Mouse (Mus musculus) retina, postnatal 7 days (tissue): ENCODE measurements around the gene Gm15085.
"Not testable (repeated sequence)": the region's sequence is repeated elsewhere in the genome, so short reads cannot be mapped to it uniquely, and the experiment has no call there.

Source experiments
- DNase-seq: peaks from one replicate; pipeline ENCODE4 v3.0.0-alpha.2; 2012; ENCODE audit warnings: low read depth, low spot score

The Gm15085 gene

DNA sequence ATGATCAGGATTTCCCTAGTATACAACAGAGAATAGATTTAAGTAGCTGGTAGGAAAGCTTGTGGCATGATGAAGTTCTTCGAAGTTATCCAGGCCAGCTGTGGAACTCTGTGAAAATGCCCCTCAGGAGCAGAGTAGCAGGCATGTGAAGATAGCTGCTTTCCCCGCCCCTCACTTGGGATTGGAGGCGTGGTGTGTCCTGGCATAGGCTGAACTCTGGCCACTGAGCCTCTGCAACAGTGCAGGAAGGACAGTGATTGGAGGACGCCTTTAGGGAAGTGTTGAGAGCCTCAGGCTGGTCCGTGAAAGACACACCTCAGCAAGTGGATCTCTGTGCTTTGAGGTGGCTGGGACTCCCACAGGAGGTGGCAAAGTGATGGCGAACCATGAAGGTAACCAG is at the start of gene Gm15085:
Gm15085 (plus strand) TSS at position 301 of the 400 bp plus-strand sequence.
- DNase-seq: not testable (repeated sequence)
